Mouse (Mus musculus) midbrain, postnatal 0 days (tissue): ENCODE measurements at regions not wholly inside any gene's neighbourhood (a gene's known extent, or its start where the extent isn't known, plus 50 kb on each side); places are given as distances from the start of the nearest gene placed in this dataset.

ENCODE experiments used
- ATAC-seq: fragments of 200-750 bp; cut with Nextera tagmentation; 2 replicates; pipeline ENCODE4 v1.8.0; 2017; ENCODE audit warnings: moderate number of reproducible peaks, mild to moderate bottlenecking, moderate TSS enrichment, moderate library complexity; ENCODE audit not compliant: low FRiP score
- DNase-seq: peaks from one replicate; pipeline ENCODE4 v3.0.0-alpha.2; 2015; ENCODE audit warnings: low spot score
- H3K27ac ChIP-seq: fragments of 300-500 bp; sonication (generic); 2 replicates; pipeline ENCODE4 v1.5.1; 2014; ENCODE audit warnings: low read depth, mild to moderate bottlenecking, low read length, mixed read lengths
- H3K27me3 ChIP-seq: fragments of 300-500 bp; sonication (generic); 2 replicates; pipeline ENCODE4 v1.6.1; 2014; ENCODE audit warnings: low read length, control low read depth, mixed read lengths; ENCODE audit not compliant: insufficient read depth
- H3K36me3 ChIP-seq: fragments of 300-500 bp; sonication (generic); 2 replicates; pipeline ENCODE4 v1.6.1; 2014; ENCODE audit warnings: low read length, control low read depth, mixed read lengths; ENCODE audit not compliant: insufficient read depth
- H3K4me1 ChIP-seq: fragments of 300-500 bp; sonication (generic); 2 replicates; pipeline ENCODE4 v1.6.1; 2014; ENCODE audit warnings: mild to moderate bottlenecking, control low read depth, antibody characterized with exemption, low read length, mixed read lengths; ENCODE audit not compliant: insufficient read depth
- H3K4me2 ChIP-seq: fragments of 300-500 bp; sonication (generic); 2 replicates; pipeline ENCODE4 v1.6.1; 2014; ENCODE audit warnings: low read depth, mild to moderate bottlenecking, low read length, mixed read lengths; ENCODE audit not compliant: poor library complexity, severe bottlenecking
- H3K4me3 ChIP-seq: fragments of 300-500 bp; sonication (generic); 2 replicates; pipeline ENCODE4 v1.5.1; 2014; ENCODE audit warnings: low read depth, mild to moderate bottlenecking, low read length, moderate library complexity
- H3K9ac ChIP-seq: fragments of 300-500 bp; sonication (generic); replicated peaks from 2 replicates; pipeline ENCODE4 v1.6.1; 2014; ENCODE audit warnings: mild to moderate bottlenecking, low read length, moderate library complexity, mixed read lengths; ENCODE audit not compliant: poor library complexity, severe bottlenecking
- H3K9me3 ChIP-seq: fragments of 300-500 bp; sonication (generic); 2 replicates; pipeline ENCODE4 v1.6.1; 2016; ENCODE audit warnings: low read length, control low read depth
- CTCF ChIP-seq: IDR thresholded peaks from 2 replicates; pipeline ENCODE4 v1.5.1; 2016; ENCODE audit warnings: antibody characterized with exemption, mild to moderate bottlenecking
- WGBS: fragments of 180-500 bp; shearing (Covaris S2); extraction: QIAGEN DNeasy Blood & Tissue Kit; methylation state at CpG from one replicate; pipeline ENCODE4 v1.1.7; 2014; 5-methylcytosine and 5-hydroxymethylcytosine counted together

GRCm38 (mm10) chr3:20661883-20662282 lies 294.9 kb upstream of the Agtr1b start:
- H3K27ac ChIP-seq, result no peak overlapping the region
- no peak for TF ChIP-seq CTCF
- H3K9me3 ChIP-seq, result no peaks in the 10 kb centered on the region
- no peaks in the 10 kb centered on the region for H3K36me3 ChIP-seq
- no peak overlapping the region for H3K9ac ChIP-seq
- peak; percentile 80 for DNase-seq
- no peak overlapping the region for H3K4me2 ChIP-seq
- no peak overlapping the region for H3K4me3 ChIP-seq
- 57% methylated on average over 1 of the region's 1 CpGs for WGBS
- H3K27me3 ChIP-seq, result no peaks in the 10 kb centered on the region
- peaks cover 6% of the 10 kb centered on the region; the same call in 1 of the 2 replicates for H3K4me1 ChIP-seq
- ATAC-seq, result peak; percentile 62; the same call in 1 of the 2 replicates

GRCm38 (mm10) chr3:20655345-20655744 lies 288.4 kb upstream of the Agtr1b start:
- H3K9ac ChIP-seq, result no peak overlapping the region
- no peak overlapping the region for H3K27ac ChIP-seq
- peak; percentile 87 for TF ChIP-seq CTCF
- DNase-seq (peak; percentile 69), ATAC-seq (no peak)
- no peaks in the 10 kb centered on the region for H3K4me1 ChIP-seq
- WGBS, result 0% methylated on average over 1 of the region's 1 CpGs
- H3K36me3 ChIP-seq, result no peaks in the 10 kb centered on the region
- no peaks in the 10 kb centered on the region for H3K27me3 ChIP-seq
- H3K9me3 ChIP-seq, result no peaks in the 10 kb centered on the region
- no peak overlapping the region for H3K4me3 ChIP-seq
- no peak overlapping the region for H3K4me2 ChIP-seq
